Mouse (Mus musculus) stomach, postnatal 0 days (tissue): ENCODE data around the gene Rlf.

Source experiments
- CTCF ChIP-seq: IDR thresholded peaks from 2 replicates; pipeline ENCODE4 v1.5.1; 2016; ENCODE audit warnings: antibody characterized with exemption, low read depth, mild to moderate bottlenecking, moderate library complexity
- EP300 ChIP-seq: optimal IDR thresholded peaks from 2 replicates; pipeline ENCODE3; 2016; ENCODE audit warnings: antibody characterized with exemption

- TF ChIP-seq CTCF (no peak), EP300 (no peak)
Observed at GRCm38 (mm10) chr4:121163501-121164030, 51.3 kb downstream of the Rlf start.
